Mouse (Mus musculus) limb, embryonic 13.5 days (tissue): ENCODE data around the gene Zscan4e. TPM values are rescaled to one million over a fixed set of nuclear protein-coding genes. Genes with fewer than 3 reads are reported as not detected.
"Not testable (repeated sequence)": the region's sequence is repeated elsewhere in the genome, so short reads cannot be mapped to it uniquely, and the experiment has no call there.

Experiments
- ATAC-seq: fragments of 200-750 bp; cut with Nextera tagmentation; 2 replicates; pipeline ENCODE4 v1.8.0; 2017; ENCODE audit warnings: low read depth, moderate number of reproducible peaks, moderate TSS enrichment; ENCODE audit not compliant: low FRiP score
- H3K27ac ChIP-seq: fragments of 300-500 bp; sonication (generic); 2 replicates; pipeline ENCODE4 v1.5.1; 2015; ENCODE audit warnings: inconsistent platforms, mild to moderate bottlenecking, moderate library complexity
- H3K27me3 ChIP-seq: fragments of 300-500 bp; sonication (generic); 2 replicates; pipeline ENCODE4 v1.6.1; 2015; ENCODE audit warnings: mild to moderate bottlenecking, inconsistent platforms
- H3K36me3 ChIP-seq: fragments of 300-500 bp; sonication (generic); 2 replicates; pipeline ENCODE4 v1.6.1; 2015; ENCODE audit warnings: inconsistent platforms, mild to moderate bottlenecking, moderate library complexity
- H3K4me1 ChIP-seq: fragments of 300-500 bp; sonication (generic); 2 replicates; pipeline ENCODE4 v1.6.1; 2015; ENCODE audit warnings: inconsistent platforms
- H3K4me2 ChIP-seq: fragments of 300-500 bp; sonication (generic); replicated peaks from 2 replicates; pipeline ENCODE4 v1.6.1; 2015; ENCODE audit warnings: inconsistent platforms, mild to moderate bottlenecking, moderate library complexity
- H3K4me3 ChIP-seq: fragments of 300-500 bp; sonication (generic); 2 replicates; pipeline ENCODE4 v1.5.1; 2015; ENCODE audit warnings: moderate library complexity, mild to moderate bottlenecking, inconsistent platforms
- H3K9ac ChIP-seq: fragments of 300-500 bp; sonication (generic); 2 replicates; pipeline ENCODE4 v1.6.1; 2015; ENCODE audit warnings: mild to moderate bottlenecking, inconsistent platforms
- H3K9me3 ChIP-seq: fragments of 300-500 bp; sonication (generic); 2 replicates; pipeline ENCODE4 v1.6.1; 2016; ENCODE audit warnings: inconsistent platforms
- microRNA-seq: library from miRNA; unstranded; fragments of <30 nt; microRNA quantifications from one replicate; pipeline ENCODE4, GENCODE M21; 2016
- polyA plus RNA-seq: library from polyadenylated mRNA; unstranded; fragments of >200 nt; fragmentation: Nextera tagmentation; extraction: Ambion mirVana; gene quantifications from 2 replicates; pipeline ENCODE4 v1.2.1, GENCODE M21; 2015

Gene Zscan4e
- polyA plus RNA-seq = not detected in 2 replicates

GRCm38 (mm10) chr7:11310582-11310981 lies at the start of gene Zscan4e:
Gene Zscan4e (minus strand): TSS chr7:11310682.
- H3K4me2 ChIP-seq, H3K4me3 ChIP-seq, ATAC-seq, H3K4me1 ChIP-seq, H3K27me3 ChIP-seq, H3K27ac ChIP-seq, H3K9me3 ChIP-seq, H3K36me3 ChIP-seq, H3K9ac ChIP-seq: not testable (repeated sequence)

Small RNA genes within 50 kb of the gene (microRNA-seq; reads per million reads assigned to microRNA genes)
- gene Gm23087 (not detected), gene Gm26248 (not detected)

Other genes starting within 250 kb of the Zscan4e start
- not detected in 2 replicates for gene Zscan4-ps1, start 241.0 kb downstream of the Zscan4e start, polyA plus RNA-seq
- not detected in 2 replicates for gene Zscan4d, start 144.5 kb downstream of the Zscan4e start, polyA plus RNA-seq
- gene Zscan4f, start 87.2 kb upstream of the Zscan4e start, polyA plus RNA-seq = not detected in 2 replicates
- gene Zscan4-ps2, start 203.6 kb upstream of the Zscan4e start, polyA plus RNA-seq = not detected in 2 replicates